Mouse (Mus musculus): ENCODE data around the gene Gkn2.

DNA sequence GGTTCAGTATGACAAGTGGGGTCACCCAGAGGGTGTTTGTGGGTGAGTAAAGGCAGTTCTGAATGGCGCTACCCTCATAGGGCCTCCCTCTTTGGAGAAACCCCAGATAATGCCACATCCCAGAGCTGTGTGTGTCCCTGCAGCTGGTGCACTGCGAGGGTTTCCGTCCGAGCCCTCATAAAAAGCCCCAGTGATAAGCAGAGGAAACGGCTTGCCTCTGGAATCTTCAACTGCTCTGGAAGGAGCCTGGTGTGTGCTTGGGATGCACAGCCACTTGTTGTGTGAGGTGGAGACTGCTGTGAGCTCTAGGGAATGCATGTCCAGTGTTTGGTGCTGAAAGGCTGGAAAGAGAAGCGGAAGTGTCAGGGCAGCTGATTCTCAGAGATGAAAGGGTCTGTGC is 28.3 kb downstream of the Gkn2 start:
- no peak for TF ChIP-seq CTCF (IDR thresholded peaks at IDR 0.05; ENCODE audit: low read depth, low read length)
- TF ChIP-seq POLR2A (IDR thresholded peaks at IDR 0.05; ENCODE audit: borderline replicate concordance, low read depth, low read length): no peak

Data from bone marrow macrophage, adult 2 months (primary cell).